Mouse (Mus musculus) heart, embryonic 12.5 days (tissue): ENCODE results near the gene Rhbdd1. TPM values are rescaled to one million over a fixed set of nuclear protein-coding genes. Genes with fewer than 3 reads are reported as not detected.

ENCODE experiments used
- ATAC-seq: fragments of 200-750 bp; cut with Nextera tagmentation; 2 replicates; pipeline ENCODE4 v1.8.0; 2017; ENCODE audit warnings: moderate TSS enrichment, moderate library complexity; ENCODE audit not compliant: insufficient number of reproducible peaks, low FRiP score
- H3K27ac ChIP-seq: fragments of 300-500 bp; sonication (generic); 2 replicates; pipeline ENCODE4 v1.5.1; 2016; ENCODE audit warnings: mild to moderate bottlenecking, moderate library complexity; ENCODE audit not compliant: poor library complexity, severe bottlenecking
- H3K27me3 ChIP-seq: fragments of 300-500 bp; sonication (generic); replicated peaks from 2 replicates; pipeline ENCODE4 v1.6.1; 2016; ENCODE audit warnings: mild to moderate bottlenecking, moderate library complexity
- H3K36me3 ChIP-seq: fragments of 300-500 bp; sonication (generic); 2 replicates; pipeline ENCODE4 v1.6.1; 2016; ENCODE audit warnings: mild to moderate bottlenecking, moderate library complexity
- H3K4me1 ChIP-seq: fragments of 300-500 bp; sonication (generic); replicated peaks from 2 replicates; pipeline ENCODE4 v1.6.1; 2016; ENCODE audit warnings: mild to moderate bottlenecking
- H3K4me2 ChIP-seq: fragments of 300-500 bp; sonication (generic); 2 replicates; pipeline ENCODE4 v1.6.1; 2016; ENCODE audit warnings: mild to moderate bottlenecking, moderate library complexity
- H3K4me3 ChIP-seq: fragments of 300-500 bp; sonication (generic); 2 replicates; pipeline ENCODE4 v1.5.1; 2016; ENCODE audit warnings: mild to moderate bottlenecking
- H3K9ac ChIP-seq: fragments of 300-500 bp; sonication (generic); 2 replicates; pipeline ENCODE4 v1.6.1; 2016; ENCODE audit warnings: mild to moderate bottlenecking, moderate library complexity
- H3K9me3 ChIP-seq: fragments of 300-500 bp; sonication (generic); replicated peaks from 2 replicates; pipeline ENCODE4 v1.6.1; 2016; ENCODE audit warnings: mild to moderate bottlenecking, moderate library complexity
- WGBS: fragments of 180-500 bp; shearing (Covaris S2); methylation state at CpG from one replicate; pipeline ENCODE4 v1.1.7; 2016; 5-methylcytosine and 5-hydroxymethylcytosine counted together
- polyA plus RNA-seq: library from polyadenylated mRNA; unstranded; fragments of >200 nt; fragmentation: Nextera tagmentation; extraction: Ambion mirVana; gene quantifications from 2 replicates; pipeline ENCODE4 v1.2.1, GENCODE M21; 2016

The Rhbdd1 gene
- polyA plus RNA-seq, 1 experiment from 2014 or later, result 11.9 TPM

DNA sequence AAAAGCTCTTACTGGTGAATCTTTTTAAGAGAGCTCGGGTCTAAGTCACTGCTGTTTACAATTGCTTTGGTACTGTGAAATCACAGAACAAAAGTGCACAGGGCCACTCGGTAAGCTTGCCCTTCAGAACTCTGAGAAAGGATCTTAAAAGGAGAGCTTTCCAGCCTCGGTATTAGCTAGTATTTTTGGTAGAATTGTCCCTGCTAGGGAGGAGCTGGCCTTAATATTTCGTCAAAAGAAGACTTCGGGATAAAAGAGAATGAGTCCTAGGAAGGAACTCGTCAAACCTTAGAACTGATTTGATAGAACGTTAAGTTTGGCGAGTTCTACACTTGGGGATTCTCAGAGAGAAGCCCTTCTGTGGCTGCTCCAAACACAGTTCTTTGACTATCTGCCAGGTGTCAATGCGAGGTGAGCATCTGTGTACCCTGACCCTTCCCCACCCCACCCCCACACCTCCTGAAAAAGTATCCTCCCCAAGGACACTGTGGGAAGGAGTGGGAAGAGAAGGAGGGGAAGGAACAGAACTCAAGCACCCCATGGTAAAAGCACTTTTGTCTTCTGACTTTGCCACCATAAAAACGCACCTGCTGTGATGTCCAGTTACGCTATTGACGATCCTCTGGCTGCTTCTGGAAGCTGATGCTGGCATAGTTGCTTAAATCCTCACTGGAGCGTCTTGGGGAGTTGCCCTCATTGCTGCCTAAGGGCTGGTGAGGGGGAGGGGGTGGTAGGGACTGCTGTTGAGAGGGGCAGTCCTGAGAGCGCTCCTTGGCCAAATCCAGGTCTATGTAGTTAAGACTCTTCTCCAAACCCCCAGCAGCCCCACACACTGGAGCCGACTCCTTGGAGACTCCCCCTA is 29.8 kb upstream of the Rhbdd1 start:
- no peaks in the 10 kb centered on the region for H3K9me3 ChIP-seq
- peak overlapping the region; percentile 79 for H3K4me3 ChIP-seq
- H3K9ac ChIP-seq, result peak overlapping the region; percentile 80
- peak overlapping the region; percentile 84 for H3K4me2 ChIP-seq
- peaks cover 8% of the 10 kb centered on the region for H3K27me3 ChIP-seq
- peaks cover 37% of the 10 kb centered on the region for H3K4me1 ChIP-seq
- peak overlapping the region; percentile 70 for H3K27ac ChIP-seq
- 23% methylated on average over 15 of the region's 15 CpGs for WGBS
- peaks cover 26% of the 10 kb centered on the region for H3K36me3 ChIP-seq
- no peak for ATAC-seq

DNA sequence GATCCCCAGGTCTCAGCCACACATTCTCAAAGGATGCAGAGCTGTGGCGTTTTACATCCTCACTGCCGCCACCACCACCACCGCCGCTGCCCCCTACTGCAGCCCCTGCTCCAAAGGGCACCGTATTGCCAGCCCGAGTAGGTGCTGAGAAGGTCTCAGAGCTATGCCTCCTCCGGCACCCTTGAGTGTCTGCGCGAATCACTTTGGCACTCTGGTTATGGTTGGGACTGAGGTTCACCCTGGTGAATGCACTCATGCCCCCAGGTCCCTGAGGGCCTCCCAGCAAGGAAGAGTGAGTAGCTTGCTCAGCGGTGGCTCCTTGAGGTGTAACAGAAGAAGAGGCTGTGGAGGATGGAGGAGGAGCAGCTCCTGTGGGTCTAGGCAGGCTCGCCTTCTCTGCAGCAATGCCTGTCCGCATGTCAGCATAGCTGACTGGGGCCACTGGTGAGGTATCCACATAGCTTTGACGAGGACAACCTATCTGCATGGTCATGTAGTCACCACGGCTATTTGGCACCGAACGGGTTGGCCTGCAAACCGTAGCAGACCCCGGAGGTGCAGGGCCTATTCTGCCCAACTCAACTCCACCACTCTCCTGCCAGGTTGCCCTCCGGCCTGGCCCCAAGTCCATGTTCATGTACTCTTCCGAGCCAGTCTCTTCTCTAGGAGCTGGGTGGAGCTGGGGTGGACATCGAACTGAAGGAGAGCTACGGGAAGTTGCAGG is 29.0 kb upstream of the Rhbdd1 start:
- Histone ChIP-seq H3K9me3 (no peaks in the 10 kb centered on the region), H3K36me3 (peaks cover 23% of the 10 kb centered on the region), H3K4me2 (peak overlapping the region; percentile 84), H3K27ac (peak overlapping the region; percentile 70), H3K4me3 (peak overlapping the region; percentile 79), H3K9ac (peak overlapping the region; percentile 80), H3K27me3 (peaks cover 8% of the 10 kb centered on the region), H3K4me1 (peaks cover 31% of the 10 kb centered on the region)
- no peak for ATAC-seq
- WGBS, result 45% methylated on average over 22 of the region's 22 CpGs

DNA sequence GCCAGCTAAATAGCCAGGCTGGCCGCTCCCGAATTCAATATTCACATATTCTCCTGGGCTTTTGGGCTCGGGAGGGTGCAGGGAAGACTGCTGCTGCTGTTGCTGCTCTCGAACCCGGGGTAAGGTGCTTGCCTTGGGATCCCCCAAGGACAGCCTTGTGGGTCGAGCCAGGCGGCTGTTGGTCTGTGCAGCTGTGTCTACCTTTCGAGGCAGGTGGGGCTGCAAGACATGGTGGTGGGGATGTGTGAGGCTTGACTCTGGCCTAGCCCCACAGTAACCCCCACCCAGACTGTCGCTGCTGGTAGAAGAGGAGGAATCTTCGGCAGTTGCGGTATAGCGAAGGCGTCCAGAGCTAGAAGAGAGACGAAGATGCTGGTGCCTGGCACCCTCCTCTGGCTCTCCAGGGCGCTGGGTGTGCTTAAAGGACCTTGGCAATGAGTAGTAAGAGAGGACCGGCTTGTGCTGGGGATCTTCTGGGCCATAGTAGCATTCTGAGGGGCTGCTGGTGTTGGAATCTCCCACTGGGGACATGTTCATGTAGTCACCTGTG is 28.4 kb upstream of the Rhbdd1 start:
- Histone ChIP-seq H3K27ac (peak overlapping the region; percentile 70), H3K9me3 (no peaks in the 10 kb centered on the region), H3K4me1 (peaks cover 24% of the 10 kb centered on the region), H3K36me3 (peaks cover 23% of the 10 kb centered on the region), H3K4me3 (peak overlapping the region; percentile 79), H3K9ac (peak overlapping the region; percentile 80), H3K27me3 (peaks cover 8% of the 10 kb centered on the region), H3K4me2 (peak overlapping the region; percentile 84)
- no peak for ATAC-seq
- WGBS, result 82% methylated on average over 16 of the region's 16 CpGs

DNA sequence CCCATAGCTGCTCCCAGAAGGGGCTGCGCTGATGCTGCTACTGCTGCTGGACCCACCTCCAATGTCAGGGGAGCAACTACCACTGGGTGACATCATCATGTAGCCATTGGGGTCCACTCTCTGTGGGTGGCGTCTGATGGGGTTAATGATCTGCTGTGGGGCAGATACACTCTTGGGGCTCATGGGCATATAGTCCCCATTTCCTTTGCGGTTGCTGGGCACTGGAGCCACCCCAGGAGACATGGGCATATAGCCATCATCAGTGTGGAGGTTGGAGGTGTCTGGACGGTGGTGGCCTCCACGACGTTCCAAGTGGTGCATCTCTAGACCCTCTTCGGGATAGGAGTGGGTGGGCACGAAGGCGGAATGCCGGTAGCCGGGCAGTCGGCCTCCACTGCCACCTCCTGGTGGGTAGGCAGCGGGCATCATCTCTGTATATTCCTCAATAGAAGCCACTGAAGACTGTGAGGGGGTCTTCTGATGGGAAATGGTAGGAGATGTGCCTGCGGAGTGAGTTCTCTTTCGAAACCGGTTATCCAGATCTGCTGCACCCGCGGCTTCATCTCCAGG is 27.7 kb upstream of the Rhbdd1 start:
- Histone ChIP-seq H3K4me1 (peaks cover 29% of the 10 kb centered on the region), H3K27ac (no peak overlapping the region), H3K9me3 (no peaks in the 10 kb centered on the region), H3K4me2 (peak overlapping the region; percentile 84), H3K36me3 (peaks cover 23% of the 10 kb centered on the region), H3K4me3 (peak overlapping the region; percentile 79), H3K9ac (peak overlapping the region; percentile 80), H3K27me3 (peaks cover 8% of the 10 kb centered on the region)
- 79% methylated on average over 18 of the region's 18 CpGs for WGBS
- no peak for ATAC-seq

DNA sequence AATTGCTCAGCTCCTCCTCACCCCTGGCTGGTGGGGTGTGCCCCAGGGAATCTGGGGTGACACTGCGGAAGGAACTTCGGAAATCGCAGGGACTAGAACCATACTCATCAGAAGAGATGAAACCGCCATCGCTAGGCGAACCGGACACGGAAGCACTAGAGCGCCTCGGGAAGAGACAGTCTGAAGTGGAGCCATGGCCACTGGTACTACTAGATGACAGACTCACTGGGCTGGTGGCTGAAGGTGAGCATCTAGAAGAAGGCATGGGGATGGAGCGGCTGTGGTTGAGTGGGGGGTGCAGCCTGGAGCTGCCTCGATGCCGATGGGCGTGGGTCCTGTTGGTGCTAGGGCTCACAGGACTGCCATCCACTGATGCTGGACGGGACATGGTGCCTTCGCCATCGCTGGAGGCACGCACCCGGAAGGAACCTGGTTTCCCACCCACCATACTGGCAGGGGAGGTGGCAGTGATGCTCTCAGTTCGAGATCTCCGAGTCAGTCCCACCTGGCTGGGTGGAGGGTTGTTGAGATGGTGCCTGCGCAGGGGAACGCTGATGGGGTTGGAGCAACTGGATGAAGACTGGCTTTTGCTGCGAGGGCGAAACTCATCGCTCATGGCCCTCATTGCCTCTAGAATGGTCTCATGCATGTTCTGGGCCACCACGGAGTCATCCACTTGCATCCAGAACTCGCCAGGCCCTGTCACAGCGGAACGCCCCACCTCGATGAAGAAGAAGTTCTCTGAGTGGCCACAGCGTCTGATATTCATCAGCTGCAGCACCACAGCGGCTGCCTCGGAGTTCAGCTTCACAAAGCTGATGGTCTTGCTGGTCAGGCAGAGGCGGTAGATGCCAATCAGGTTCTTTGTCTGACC is 26.9 kb upstream of the Rhbdd1 start:
- Histone ChIP-seq H3K9me3 (no peaks in the 10 kb centered on the region), H3K4me1 (peaks cover 27% of the 10 kb centered on the region), H3K4me3 (peak overlapping the region; percentile 79), H3K36me3 (peaks cover 23% of the 10 kb centered on the region), H3K27me3 (peaks cover 8% of the 10 kb centered on the region), H3K27ac (peak overlapping the region; percentile 96), H3K9ac (peak overlapping the region; percentile 80), H3K4me2 (peak overlapping the region; percentile 84)
- no peak for ATAC-seq
- WGBS, result 59% methylated on average over 35 of the region's 35 CpGs

DNA sequence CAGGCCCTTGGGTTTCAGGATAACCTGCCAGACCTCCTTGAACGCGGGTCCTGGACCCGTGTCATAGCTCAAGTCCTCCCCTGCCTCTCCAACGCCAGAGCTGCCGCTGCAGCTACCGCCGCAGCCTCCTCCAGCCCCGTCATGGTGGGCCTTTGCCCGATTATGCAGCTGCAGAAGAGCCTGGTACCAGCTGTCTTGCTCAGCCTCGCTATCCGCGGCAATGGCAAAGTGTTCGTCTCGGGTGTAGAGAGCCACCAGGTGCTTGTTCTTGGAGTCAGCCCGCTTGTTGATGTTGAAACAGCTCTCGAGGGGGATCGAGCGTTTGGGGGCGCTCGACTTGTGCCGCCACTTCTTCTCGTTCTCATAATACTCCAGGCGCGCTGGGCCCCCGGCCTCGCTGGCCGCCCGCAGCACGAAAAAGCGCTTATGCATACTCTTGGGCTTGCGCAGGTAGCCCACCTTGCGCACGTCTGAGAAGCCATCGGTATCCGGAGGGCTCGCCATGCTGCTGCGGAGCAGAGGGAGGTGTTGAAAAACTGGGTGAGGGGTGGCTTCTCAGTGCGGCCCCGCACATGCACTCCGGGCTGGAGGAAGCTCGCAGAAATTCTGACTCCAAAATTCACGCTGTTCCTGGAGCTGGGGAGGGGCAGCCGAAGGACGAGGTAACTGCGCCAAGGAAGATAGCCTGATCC is 26.1 kb upstream of the Rhbdd1 start:
- Histone ChIP-seq H3K4me3 (peak overlapping the region; percentile 79), H3K9ac (peak overlapping the region; percentile 80), H3K27me3 (peaks cover 11% of the 10 kb centered on the region), H3K4me1 (peaks cover 27% of the 10 kb centered on the region), H3K4me2 (peak overlapping the region; percentile 84), H3K27ac (peak overlapping the region; percentile 96), H3K9me3 (no peaks in the 10 kb centered on the region), H3K36me3 (peaks cover 23% of the 10 kb centered on the region)
- no peak for ATAC-seq
- 1% methylated on average over 45 of the region's 45 CpGs for WGBS

DNA sequence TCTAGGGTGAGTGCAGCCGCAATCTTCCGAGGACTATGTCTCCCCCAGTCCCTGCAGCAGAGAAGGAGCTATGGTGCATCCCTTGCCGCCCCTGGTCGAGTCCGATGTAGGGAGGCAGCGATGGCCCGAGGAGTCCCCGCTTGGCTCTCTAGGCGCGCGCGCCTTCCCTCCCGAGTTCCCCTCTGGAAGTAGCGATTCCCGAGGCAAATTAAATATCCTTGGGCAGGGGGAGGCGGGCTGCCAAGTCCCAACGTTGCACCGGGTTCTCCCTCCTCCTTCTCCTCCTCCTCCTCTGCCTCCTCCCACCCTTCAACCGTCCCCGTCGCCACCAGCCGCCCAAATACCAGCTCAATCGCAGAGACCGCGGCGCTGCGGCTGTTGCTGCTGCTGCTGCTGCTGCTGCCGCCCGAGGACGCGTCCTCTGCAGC is 25.5 kb upstream of the Rhbdd1 start:
- peaks cover 27% of the 10 kb centered on the region for H3K4me1 ChIP-seq
- H3K36me3 ChIP-seq, result peaks cover 23% of the 10 kb centered on the region
- H3K27ac ChIP-seq, result peak overlapping the region; percentile 96
- peaks cover 13% of the 10 kb centered on the region for H3K27me3 ChIP-seq
- no peaks in the 10 kb centered on the region for H3K9me3 ChIP-seq
- H3K9ac ChIP-seq, result peak overlapping the region; percentile 80
- 0% methylated on average over 31 of the region's 31 CpGs for WGBS
- peak; percentile 55 for ATAC-seq
- H3K4me2 ChIP-seq, result peak overlapping the region; percentile 84
- peak overlapping the region; percentile 79 for H3K4me3 ChIP-seq

DNA sequence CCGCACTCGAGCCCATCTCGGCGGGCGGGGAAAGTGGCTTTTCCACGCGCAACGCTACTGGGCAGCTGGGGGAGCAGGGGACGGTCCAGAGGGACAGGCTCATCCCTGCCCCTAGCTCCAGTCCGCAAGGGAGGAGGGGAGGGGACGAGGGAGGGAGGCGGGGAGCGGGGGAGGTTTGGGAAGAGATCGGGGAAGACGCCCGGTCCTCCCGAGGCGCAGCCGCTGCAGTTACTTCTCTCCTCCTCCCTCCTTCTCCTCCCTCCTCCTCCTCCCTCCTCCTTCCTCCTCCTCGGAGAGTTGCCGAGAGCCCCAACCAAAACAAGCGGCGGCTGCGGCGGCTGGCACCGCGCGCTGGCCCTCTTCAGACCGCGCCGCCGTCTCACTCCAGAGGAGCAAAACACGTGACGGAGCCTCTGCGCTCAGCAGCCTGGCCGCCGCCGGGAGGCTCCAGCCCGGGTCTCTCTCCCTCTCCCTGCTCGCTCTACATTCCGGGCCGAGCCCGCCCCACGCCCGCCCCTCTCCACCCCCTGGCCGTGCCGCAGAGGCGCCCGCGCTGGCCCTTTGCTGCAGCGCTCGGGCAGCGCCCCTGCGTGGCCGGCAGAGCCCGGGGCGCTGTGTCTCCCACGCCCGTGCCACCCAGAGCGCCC is 25.0 kb upstream of the Rhbdd1 start, which contains the start of gene Irs1:
Gene Irs1, minus strand, starts transcription at position 266 of the 647 bp plus-strand sequence.
- H3K4me1 ChIP-seq, result peaks cover 27% of the 10 kb centered on the region
- peak within 1 kb of the TSS; percentile 96 for H3K27ac ChIP-seq
- peak within 1 kb of the TSS; percentile 80 for H3K9ac ChIP-seq
- peaks cover 13% of the 10 kb centered on the region for H3K27me3 ChIP-seq
- H3K4me3 ChIP-seq, result peak within 1 kb of the TSS; percentile 79
- WGBS, result under 1% methylated on average over 38 of the region's 60 CpGs
- peak within 1 kb of the TSS; percentile 84 for H3K4me2 ChIP-seq
- peaks cover 23% of the 10 kb centered on the region for H3K36me3 ChIP-seq
- peak; percentile 90 for ATAC-seq
- H3K9me3 ChIP-seq, result no peaks in the 10 kb centered on the region

DNA sequence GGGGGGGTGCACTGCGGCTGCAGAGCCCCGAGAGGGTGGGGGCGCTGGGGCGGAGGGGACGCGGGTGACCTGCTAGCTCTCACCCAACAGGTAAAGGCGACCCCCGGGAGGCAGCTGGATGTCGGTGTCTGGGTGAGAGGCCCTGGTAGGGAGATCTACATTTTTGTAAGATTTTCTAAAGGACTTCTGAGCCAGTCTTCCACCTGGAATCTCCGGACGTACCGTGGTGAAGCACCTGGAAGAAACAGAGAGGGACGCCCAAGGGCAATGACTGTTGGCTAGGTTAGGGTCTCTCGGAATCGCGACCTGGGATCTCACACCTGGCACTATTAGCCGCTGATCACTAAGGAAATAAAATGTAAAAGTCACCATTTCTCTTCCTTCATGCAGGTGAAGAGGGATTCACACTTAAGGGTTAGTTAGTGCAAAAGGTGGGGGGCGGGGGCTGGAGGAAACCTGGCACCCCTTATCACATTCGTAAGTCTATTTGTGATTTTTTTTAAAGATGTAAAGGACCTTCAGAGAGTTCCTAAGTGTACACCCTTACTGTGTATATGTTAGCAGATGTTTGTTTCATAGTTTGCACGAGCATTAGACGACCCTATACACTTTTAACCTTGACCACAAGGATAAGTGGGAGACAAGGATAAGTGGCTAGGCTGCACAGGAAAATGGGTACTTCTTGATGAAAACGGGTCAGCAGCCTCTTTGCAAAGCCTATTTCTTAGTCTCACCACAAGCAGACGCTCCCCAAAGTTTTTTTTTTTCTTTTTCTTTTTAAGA is 24.1 kb upstream of the Rhbdd1 start:
- ATAC-seq, result no peak
- H3K4me3 ChIP-seq, result peak overlapping the region; percentile 79
- no peaks in the 10 kb centered on the region for H3K9me3 ChIP-seq
- H3K27me3 ChIP-seq, result peaks cover 13% of the 10 kb centered on the region
- peak overlapping the region; percentile 96 for H3K27ac ChIP-seq
- peak overlapping the region; percentile 80 for H3K9ac ChIP-seq
- H3K36me3 ChIP-seq, result peaks cover 21% of the 10 kb centered on the region
- H3K4me1 ChIP-seq, result peaks cover 27% of the 10 kb centered on the region
- H3K4me2 ChIP-seq, result peak overlapping the region; percentile 84
- WGBS, result 1% methylated on average over 22 of the region's 23 CpGs
